Mouse (Mus musculus): ENCODE measurements around the gene Cd300a.

GRCm38 (mm10) chr11:114884380-114885100 lies 5.3 kb upstream of the Cd300a start:
- TF ChIP-seq CTCF (conservative IDR thresholded peaks at IDR 0.05; ENCODE audit: low read length) (no peak), NANOG (IDR thresholded peaks at IDR 0.05; ENCODE audit: borderline replicate concordance, low read length) (no peak), POU5F1 (IDR thresholded peaks at IDR 0.05; ENCODE audit: borderline replicate concordance, low read length) (no peak)

All from E14TG2a.4 (cell line).